Comparison of ENCODE assay signal across 13 mouse cellular contexts in genomic region chrX:48365836-48366577, GRCm38 (mm10). TPM values are rescaled to one million over a fixed set of nuclear protein-coding genes. Genes with fewer than 3 reads are reported as not detected.
A peak's percentile ranks its signal among the peaks of the same experiment; 100 is the strongest.
DNase-seq lines count a peak whose midpoint lies in the region; ATAC-seq lines count a peak whose summit lies in the region.
"Had no signal": no experiment of that assay in that cellular context is flagged by ENCODE, and none has a peak within 500 bp of the region (broad histone marks: within the 10 kb centered on the region; RNA-seq: fewer than 3 reads in every experiment).

No protein-coding gene starts in this region.

- peak; percentile 14 for DNase-seq in embryo, embryonic 10.5 days (ENCODE audit: low spot score)
- DNase-seq in embryo, embryonic 10 days (ENCODE audit: low spot score) = no peak
- peak; percentile 10 for DNase-seq in left cerebral cortex, postnatal 4 days
- DNase-seq in left cerebral cortex, adult 18-20 months (ENCODE audit: low spot score in 2 of 2) = no peak
- peak; percentile 15 for DNase-seq in ES-CJ7 (ENCODE audit: low read depth, low spot score)
- DNase-seq in cerebellum, adult 8-10 months = no peak
- DNase-seq: adrenal gland, postnatal 25 days; gastrocnemius, postnatal 10 days; thymus, postnatal 36 days had no signal

- intact Hi-C loops in left cerebral cortex, postnatal 4 days (cut with DNase I) = no loop called here

- H3K4me2 ChIP-seq in intestine, embryonic 15.5 days (replicated peaks) = peak overlapping the region; percentile 11; the same call in 1 of the 2 replicates
- H3K4me2 ChIP-seq: embryonic facial prominence, embryonic 15.5 days had no signal

- H3K4me3 ChIP-seq in intestine, embryonic 15.5 days (replicated peaks) = no peak overlapping the region
- H3K4me3 ChIP-seq: embryonic facial prominence, embryonic 15.5 days had no signal

- H3K27ac ChIP-seq in intestine, embryonic 15.5 days = peak overlapping the region; percentile 17; the same call in 1 of the 2 replicates
- H3K27ac ChIP-seq: embryonic facial prominence, embryonic 15.5 days; macrophage had no signal

- 41% methylated on average over 15 of the region's 15 CpGs for WGBS in intestine, embryonic 15.5 days

- no peaks in the 10 kb centered on the region for H3K36me3 ChIP-seq in intestine, embryonic 15.5 days

- no peaks in the 10 kb centered on the region for H3K27me3 ChIP-seq in intestine, embryonic 15.5 days (replicated peaks)
- H3K27me3 ChIP-seq: embryonic facial prominence, embryonic 15.5 days had no signal

- H3K9ac ChIP-seq in intestine, embryonic 15.5 days = no peak overlapping the region
- H3K9ac ChIP-seq: embryonic facial prominence, embryonic 15.5 days had no signal

- no peaks in the 10 kb centered on the region for H3K9me3 ChIP-seq in intestine, embryonic 15.5 days
- H3K9me3 ChIP-seq: embryonic facial prominence, embryonic 15.5 days had no signal

- peak; percentile 89 for ATAC-seq in intestine, embryonic 15.5 days
- ATAC-seq in erythroid progenitor cell, adult 5-6 weeks (replicated peaks; ENCODE audit: low FRiP score, poor library complexity, severe bottlenecking) = no peak

- H3K4me1 ChIP-seq in intestine, embryonic 15.5 days (replicated peaks) = 0 out of 2 replicates have a peak, but pooled peaks cover 3% of the 10 kb centered on the region

RNA-seq across cellular contexts. Expression of gene Bcorl1, which starts 24.8 kb away (rescaled TPM):
- 10 to 100 TPM; 27.9 to 33.5 TPM for total RNA-seq in left cerebral cortex, postnatal 4 days (2021)
- total RNA-seq in left cerebral cortex, adult 18-20 months (2021) = 10 to 100 TPM; 18.4 to 22.1 TPM
- 4.9 and 5.1 TPM in 2 replicates for polyA plus RNA-seq in intestine, embryonic 15.5 days (2015; fragmentation: Nextera tagmentation; extraction: Ambion mirVana)
- 32.1 and 40.2 TPM in 2 replicates for total RNA-seq in erythroid progenitor cell, adult 5-6 weeks (2015; ENCODE audit: low replicate concordance)
- total RNA-seq in erythroid progenitor cell, adult 5-6 weeks (2017; ENCODE audit: low replicate concordance) = 86.3 and 87.1 TPM in 2 replicates

Comparison
In these comparisons a context has a peak if more than half of its experiments do, and no peak if none do; other contexts are left out.
1. DNase-seq: peak in embryo, embryonic 10.5 days (single experiment), left cerebral cortex, postnatal 4 days (single experiment) and ES-CJ7 (single experiment); none in embryo, embryonic 10 days (single experiment), left cerebral cortex, adult 18-20 months (0 of 2) and cerebellum, adult 8-10 months (single experiment).